Mouse (Mus musculus): Measurements from ENCODE around the gene Lyst.

DNA sequence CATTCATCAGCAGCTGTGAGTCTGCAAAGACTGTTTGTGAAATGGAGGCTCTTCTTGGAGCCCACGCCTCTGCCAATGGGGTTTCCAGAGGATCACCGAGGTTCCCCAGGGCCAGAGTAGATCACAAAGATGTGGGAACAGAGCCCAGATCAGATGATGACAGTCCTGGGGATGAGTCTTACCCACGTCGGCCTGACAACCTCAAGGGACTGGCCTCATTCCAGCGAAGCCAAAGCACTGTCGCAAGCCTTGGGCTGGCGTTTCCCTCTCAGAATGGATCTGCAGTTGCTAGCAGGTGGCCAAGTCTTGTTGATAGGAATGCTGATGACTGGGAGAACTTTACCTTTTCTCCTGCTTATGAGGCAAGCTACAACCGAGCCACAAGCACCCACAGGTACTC, 87.7 kb downstream of the Lyst start:
- no peak for TF ChIP-seq CTCF (conservative IDR thresholded peaks at IDR 0.05; ENCODE audit: insufficient read depth, insufficient read length, low read depth, low read length)
- TF ChIP-seq POLR2A (IDR thresholded peaks at IDR 0.05; ENCODE audit: low read depth, low read length) = no peak

All from kidney, adult 2 months (tissue).